Mouse (Mus musculus): ENCODE measurements around the gene Ikzf1.

- no peak for TF ChIP-seq CTCF (IDR thresholded peaks at IDR 0.05; ENCODE audit: low read depth)
- no peak for TF ChIP-seq EP300 (IDR thresholded peaks at IDR 0.05; ENCODE audit: low read depth)
Measured at GRCm38 (mm10) chr11:11694072-11694471, 9.3 kb downstream of the Ikzf1 start.
